Mouse (Mus musculus) layer of hippocampus, postnatal 14 days (tissue): ENCODE measurements around the gene Hus1. TPM values are rescaled to one million over a fixed set of nuclear protein-coding genes. Genes with fewer than 3 reads are reported as not detected.

Experiments used
- DNase-seq, 2 experiments: peaks; one replicate each; pipeline ENCODE4 v3.0.0; 2021 to 2022; ENCODE audit warnings: low spot score in 2 of 2, mixed read lengths in 1 of 2
- long read RNA-seq, 2 experiments: library from polyadenylated mRNA; stranded (forward); transcript quantifications; one replicate each; pipeline ENCODE4 v2.0.0; 2021
- total RNA-seq, 2 experiments: library from RNA; stranded (reverse); gene quantifications; 2 replicates each; pipeline ENCODE4 v1.2.3; 2021

Gene Hus1
- total RNA-seq = 10 to 100 TPM; 11.4 to 12.7 TPM
- long read RNA-seq, experiment 1 = 0 reads
- long read RNA-seq, experiment 2, partial matches to known transcripts = 2 of 4 reads
- long read RNA-seq, experiment 2, other reads (novel, unspliced or antisense) = 2 of 4 reads

DNA sequence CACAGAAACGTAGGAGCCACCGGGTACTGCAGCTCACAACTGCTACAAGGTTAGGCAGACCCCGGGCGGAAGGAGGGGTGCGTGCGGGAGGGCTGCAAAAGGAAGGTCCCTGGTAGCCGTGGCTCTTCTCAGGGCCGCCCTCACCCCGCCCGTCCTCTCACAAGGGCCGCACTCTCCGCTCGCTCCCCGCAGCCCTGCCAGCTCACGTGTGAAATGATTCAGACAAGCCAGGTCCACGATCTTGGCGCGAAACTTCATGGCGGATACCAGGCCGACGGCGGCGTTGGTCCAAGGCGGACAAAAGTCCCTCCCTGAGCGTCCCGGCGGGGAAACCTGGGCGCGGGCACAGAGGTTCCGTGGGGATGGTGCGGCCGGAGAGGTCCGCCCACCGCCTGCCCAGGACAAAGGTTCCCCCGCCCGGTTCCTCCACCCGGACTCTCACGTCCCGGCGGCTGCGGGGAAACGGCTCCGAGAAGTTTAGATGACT is at the start of gene Hus1:
TSS of gene Hus1 (minus strand) at position 339 of the 487 bp plus-strand sequence.
- DNase-seq = peak; percentile 78

GRCm38 (mm10) chr11:9060484-9060883 is 49.5 kb upstream of the Hus1 start:
- no peak for DNase-seq

DNA sequence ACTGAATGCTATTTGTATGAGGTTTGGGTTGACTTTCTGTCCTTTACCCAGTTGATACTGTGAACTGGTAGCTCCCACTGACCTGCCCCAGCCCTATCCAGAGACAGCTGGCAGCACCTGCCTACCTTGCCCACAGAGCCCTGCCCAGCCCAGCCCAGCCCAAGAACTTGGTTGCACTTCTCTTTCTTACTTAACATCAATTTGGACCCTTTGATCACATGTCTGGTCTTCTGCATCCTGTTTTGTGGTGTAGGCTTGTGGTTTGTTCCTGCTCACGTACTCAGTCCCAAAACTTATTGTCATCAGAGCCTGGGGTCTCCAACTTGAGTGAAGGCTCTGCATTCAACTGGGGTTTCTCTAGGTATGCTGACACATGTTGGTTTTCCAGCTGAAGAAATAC is 49.0 kb upstream of the Hus1 start:
- DNase-seq = no peak

DNA sequence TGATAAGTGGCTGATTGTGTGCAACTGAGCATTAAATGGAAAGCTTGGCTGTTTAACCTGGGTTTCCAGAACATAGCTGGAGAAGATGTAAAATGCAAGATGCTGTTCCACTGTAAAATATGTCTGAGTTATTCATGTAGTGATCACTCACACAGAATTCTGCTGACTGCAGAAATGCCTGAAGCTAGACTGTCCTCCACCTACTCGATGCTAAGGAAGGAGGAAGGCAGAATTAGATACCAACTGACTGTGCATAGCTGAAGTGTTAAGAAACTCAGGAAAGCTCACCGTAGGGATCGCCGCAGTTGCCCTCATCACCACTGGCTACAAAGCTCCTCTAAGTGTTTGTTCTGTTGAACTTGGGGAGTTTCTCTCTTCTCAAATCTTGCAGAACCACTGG is 46.7 kb upstream of the Hus1 start:
- no peak for DNase-seq

GRCm38 (mm10) chr11:9056937-9057336 is 45.9 kb upstream of the Hus1 start:
- DNase-seq = no peak

- no peak for DNase-seq
Measured at GRCm38 (mm10) chr11:9051895-9052294, 40.9 kb upstream of the Hus1 start.

DNA sequence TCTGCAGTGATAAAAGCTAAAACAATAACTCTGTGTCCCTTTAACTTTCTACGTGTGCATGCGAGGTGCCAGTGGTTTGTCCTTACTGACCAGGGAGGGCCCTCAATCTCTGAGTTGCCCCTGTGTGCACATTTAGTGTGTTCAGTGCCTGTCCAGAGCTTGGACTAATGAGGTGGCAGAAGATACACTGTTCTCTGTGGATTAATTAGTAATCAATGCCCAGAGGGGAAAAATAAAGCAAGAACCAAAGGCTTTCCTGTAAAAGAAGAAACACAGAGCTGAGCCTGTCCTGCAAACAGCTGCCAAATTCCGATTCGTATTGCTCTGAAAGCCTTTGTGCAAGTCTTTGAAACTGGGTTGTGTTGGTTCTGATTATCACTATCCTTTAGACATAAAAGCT is 39.2 kb upstream of the Hus1 start:
- no peak for DNase-seq

GRCm38 (mm10) chr11:9048703-9049060 is 37.7 kb upstream of the Hus1 start, which contains the start of gene Sun3:
Gene Sun3, minus strand, starts transcription at chr11:9048991.
- no peak for DNase-seq

DNA sequence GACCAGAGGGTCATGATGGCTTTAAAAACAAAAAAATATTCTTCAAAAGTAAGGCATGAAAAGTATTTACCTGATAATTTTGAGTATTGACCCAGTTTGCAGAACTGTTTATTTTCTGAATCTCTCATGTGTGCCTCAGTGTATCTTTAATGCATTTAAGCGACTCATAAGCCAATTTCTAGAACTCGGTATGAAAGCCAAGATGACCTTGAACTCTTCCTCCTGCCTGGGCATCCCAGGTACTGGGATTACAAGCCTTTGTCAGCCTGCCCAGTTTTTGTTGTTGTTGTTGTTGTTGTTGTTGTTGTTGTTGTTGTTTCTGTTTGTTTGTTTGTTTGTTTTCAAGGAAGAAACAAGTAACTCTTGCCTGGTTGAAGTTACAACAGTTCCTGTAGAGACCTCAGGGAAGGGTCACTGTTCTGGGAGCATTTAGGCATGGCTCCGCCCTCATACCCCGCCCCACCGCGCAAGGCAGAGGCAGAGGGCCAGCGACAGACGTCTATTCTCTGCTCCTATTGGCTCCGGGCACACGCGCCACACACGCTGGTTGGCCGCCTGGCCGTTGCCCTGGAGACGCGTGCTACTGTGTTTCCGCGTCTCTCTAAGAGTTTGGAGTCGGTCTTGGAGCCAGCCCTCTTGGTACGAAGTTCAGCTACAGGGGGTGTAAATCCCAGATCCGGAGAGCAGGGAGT is 37.2 kb upstream of the Hus1 start, which contains the start of gene Gm11992:
TSS of gene Gm11992 (plus strand) at position 584 of the 692 bp plus-strand sequence.
- peak; percentile 81 to 89 for DNase-seq

DNA sequence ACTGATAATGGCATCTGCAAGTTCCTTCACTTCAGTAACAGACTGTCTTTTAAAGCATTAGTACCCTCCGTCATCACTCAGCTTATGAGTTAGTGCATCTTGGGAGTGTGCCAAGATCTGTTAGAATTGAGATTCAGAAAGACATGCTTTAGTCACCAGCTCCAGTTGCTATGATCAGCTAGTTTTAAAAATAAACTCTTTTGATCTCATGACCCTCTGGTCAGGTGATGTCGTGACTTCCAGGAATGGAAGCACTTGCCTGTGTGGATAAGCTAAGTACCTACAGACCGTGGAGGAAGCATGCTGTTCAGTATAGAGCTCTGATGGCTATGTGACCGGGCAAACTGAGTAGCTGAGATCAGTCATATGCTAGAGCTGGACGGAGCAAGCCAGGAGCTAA is 36.1 kb upstream of the Hus1 start:
- peak in 1 of 2 experiments; percentile 49 for DNase-seq

DNA sequence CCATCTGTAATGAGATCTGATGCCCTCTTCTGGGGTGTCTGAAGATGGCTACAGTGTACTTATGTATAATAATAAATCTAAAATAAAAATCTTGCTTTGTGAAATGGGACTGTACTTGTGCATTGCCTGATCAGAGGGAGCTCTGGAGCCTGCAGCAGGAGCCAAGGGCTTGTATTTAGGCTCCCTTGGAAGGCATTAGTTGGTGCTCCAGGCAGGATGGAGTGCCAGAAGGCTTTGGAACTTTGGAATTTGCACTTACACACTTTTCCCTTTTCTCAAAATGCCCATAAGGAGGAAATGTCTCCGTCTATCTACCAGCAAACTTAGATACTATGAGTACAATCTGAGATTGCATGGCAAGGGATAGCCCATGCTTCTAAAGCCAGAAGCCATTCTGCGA is 35.6 kb upstream of the Hus1 start:
- no peak for DNase-seq

DNA sequence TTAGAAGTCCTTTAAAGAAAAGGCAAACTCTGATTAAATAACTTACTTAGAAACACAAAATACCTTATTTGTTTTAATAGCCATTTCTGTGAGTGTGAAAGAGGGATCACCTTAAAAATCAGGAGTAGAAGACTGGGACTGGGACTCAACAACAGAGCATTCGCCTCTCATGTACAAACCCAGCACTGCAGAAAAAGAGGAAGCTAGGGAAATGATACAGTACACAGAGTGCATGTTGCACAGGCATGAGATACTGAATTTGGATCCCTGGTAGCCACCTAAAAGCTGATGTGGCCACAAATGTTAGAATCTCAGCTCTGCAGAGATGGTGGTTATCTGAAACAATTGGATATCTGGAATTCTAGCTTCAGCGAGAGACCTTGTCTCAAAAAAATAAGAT is 20.5 kb upstream of the Hus1 start:
- no peak for DNase-seq

- DNase-seq = no peak
Measured at GRCm38 (mm10) chr11:9025211-9025610, 14.2 kb upstream of the Hus1 start.

GRCm38 (mm10) chr11:9024782-9025181 is 13.8 kb upstream of the Hus1 start:
- no peak for DNase-seq

DNA sequence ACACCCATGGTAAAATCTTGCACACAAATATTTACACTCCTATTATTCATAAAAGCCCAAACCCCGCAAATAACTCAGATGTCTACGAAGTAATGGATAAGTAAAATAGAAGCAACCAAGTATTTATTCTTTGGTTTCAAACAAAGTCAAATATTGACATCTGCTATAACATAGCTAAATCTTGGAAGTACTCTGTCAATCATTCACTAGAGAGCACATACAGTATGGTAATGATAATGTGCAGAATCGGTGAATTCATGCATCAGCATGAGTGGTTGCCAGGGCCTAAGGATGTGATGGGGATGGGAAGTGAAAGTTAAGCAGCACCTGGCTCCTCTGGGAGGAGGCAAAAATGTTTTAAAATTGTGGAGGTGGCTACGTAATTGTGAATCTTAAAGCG is 9.2 kb upstream of the Hus1 start:
- no peak for DNase-seq

- no peak for DNase-seq
Measured at GRCm38 (mm10) chr11:9018491-9019267, 7.7 kb upstream of the Hus1 start.

GRCm38 (mm10) chr11:9014740-9015139 is 3.7 kb upstream of the Hus1 start:
- no peak for DNase-seq

DNA sequence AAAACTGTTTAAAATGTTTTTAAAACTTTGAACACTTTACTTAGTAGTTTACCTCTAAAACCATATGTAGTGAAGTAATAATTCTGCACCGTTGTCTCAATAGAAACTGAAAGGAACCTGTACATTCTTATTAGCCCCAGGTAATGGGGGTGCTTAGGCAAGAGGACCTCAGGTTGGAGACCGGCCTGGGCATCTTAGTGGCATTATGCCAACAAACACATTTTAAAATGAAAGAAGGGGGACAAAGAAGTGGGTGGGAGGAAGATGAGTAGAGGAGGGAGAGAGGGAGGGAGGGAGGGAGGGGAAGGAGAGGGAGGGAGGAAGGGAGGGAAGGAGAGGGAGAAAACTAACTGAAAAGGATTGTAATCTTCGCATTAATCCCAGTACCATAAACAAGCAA is 357 bp upstream of the Hus1 start:
- DNase-seq = no peak

GRCm38 (mm10) chr11:9010416-9010815 is 575 bp downstream of the Hus1 start:
- no peak for DNase-seq

- no peak for DNase-seq
Measured at GRCm38 (mm10) chr11:9008761-9009160, 2.2 kb downstream of the Hus1 start.

GRCm38 (mm10) chr11:8988084-8988483 is 22.9 kb downstream of the Hus1 start:
- DNase-seq = peak in 1 of 2 experiments; percentile 31

DNA sequence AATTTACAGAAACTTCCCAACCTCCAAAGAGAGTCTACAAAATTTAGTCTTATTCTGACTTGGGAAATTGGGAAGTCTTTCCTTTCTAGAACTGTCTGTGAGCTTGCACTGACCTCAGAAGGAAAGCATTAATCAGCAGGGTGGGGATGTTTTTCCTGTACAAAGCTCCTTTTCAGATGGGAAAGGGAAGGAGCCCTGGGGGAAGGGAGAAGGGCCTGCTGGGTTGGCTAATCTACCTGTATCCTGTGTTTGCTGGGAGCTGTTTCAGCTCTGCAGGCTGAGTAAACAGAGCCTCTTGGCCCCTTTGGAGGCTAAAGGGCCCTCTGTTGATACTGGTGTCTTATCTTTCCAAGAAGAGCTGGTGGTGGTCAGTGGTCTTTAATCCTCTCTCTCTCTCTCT is 24.9 kb downstream of the Hus1 start:
- no peak for DNase-seq
